Mouse (Mus musculus) forebrain, postnatal 0 days (tissue): ENCODE measurements at regions not wholly inside any gene's neighbourhood (a gene's known extent, or its start where the extent isn't known, plus 50 kb on each side); places are given as distances from the start of the nearest gene placed in this dataset.
A peak's percentile ranks its signal among the peaks of the same experiment; 100 is the strongest.

Experiments
- ATAC-seq: fragments of 200-750 bp; cut with Nextera tagmentation; 2 replicates; pipeline ENCODE4 v1.8.0; 2017; ENCODE audit warnings: mild to moderate bottlenecking, moderate library complexity
- DNase-seq: peaks from one replicate; pipeline ENCODE4 v3.0.0-alpha.2; 2015
- H3K27ac ChIP-seq: fragments of 300-500 bp; sonication (generic); 2 replicates; pipeline ENCODE4 v1.5.1; 2014; ENCODE audit warnings: low read depth, mild to moderate bottlenecking, antibody characterized with exemption, low read length, moderate library complexity, mixed read lengths
- H3K27me3 ChIP-seq: fragments of 300-500 bp; sonication (generic); 2 replicates; pipeline ENCODE4 v1.6.1; 2014; ENCODE audit warnings: mild to moderate bottlenecking, low read length, mixed read lengths; ENCODE audit not compliant: insufficient read depth
- H3K36me3 ChIP-seq: fragments of 300-500 bp; sonication (generic); 2 replicates; pipeline ENCODE4 v1.6.1; 2014; ENCODE audit warnings: mild to moderate bottlenecking, moderate library complexity; ENCODE audit not compliant: insufficient read depth
- H3K4me1 ChIP-seq: fragments of 300-500 bp; sonication (generic); 2 replicates; pipeline ENCODE4 v1.6.1; 2014; ENCODE audit warnings: antibody characterized with exemption; ENCODE audit not compliant: insufficient read depth
- H3K4me2 ChIP-seq: fragments of 300-500 bp; sonication (generic); 2 replicates; pipeline ENCODE4 v1.6.1; 2014; ENCODE audit warnings: low read depth, mild to moderate bottlenecking, moderate library complexity
- H3K4me3 ChIP-seq: fragments of 300-500 bp; sonication (generic); 2 replicates; pipeline ENCODE4 v1.5.1; 2014; ENCODE audit warnings: low read depth, low read length, mixed read lengths
- H3K9ac ChIP-seq: fragments of 300-500 bp; sonication (generic); 2 replicates; pipeline ENCODE4 v1.6.1; 2014; ENCODE audit warnings: mild to moderate bottlenecking
- H3K9me3 ChIP-seq: fragments of 300-500 bp; sonication (generic); 2 replicates; pipeline ENCODE4 v1.6.1; 2016; ENCODE audit warnings: low read length
- CTCF ChIP-seq: sonication (generic); IDR thresholded peaks from 2 replicates; pipeline ENCODE4 v1.5.1; 2016; ENCODE audit warnings: antibody characterized with exemption, control low read depth, low read depth
- WGBS: fragments of 180-500 bp; shearing (Covaris S2); extraction: QIAGEN DNeasy Blood & Tissue Kit; methylation state at CpG from one replicate; pipeline ENCODE4 v1.1.7; 2014; 5-methylcytosine and 5-hydroxymethylcytosine counted together

GRCm38 (mm10) chr14:28720545-28720944 lies 216.0 kb downstream of the Wnt5a start:
- ATAC-seq, result no peak
- no peak overlapping the region for H3K9ac ChIP-seq
- no peak overlapping the region for H3K4me2 ChIP-seq
- H3K27me3 ChIP-seq, result no peaks in the 10 kb centered on the region
- TF ChIP-seq CTCF, result no peak
- H3K4me3 ChIP-seq, result no peak overlapping the region
- no peak overlapping the region for H3K27ac ChIP-seq
- H3K9me3 ChIP-seq, result no peaks in the 10 kb centered on the region
- 97% methylated on average over 3 of the region's 3 CpGs for WGBS
- no peak for DNase-seq
- H3K36me3 ChIP-seq, result no peaks in the 10 kb centered on the region
- H3K4me1 ChIP-seq, result no peaks in the 10 kb centered on the region

- ATAC-seq (no peak), DNase-seq (no peak)
- Histone ChIP-seq H3K4me1 (no peaks in the 10 kb centered on the region), H3K27me3 (no peaks in the 10 kb centered on the region), H3K4me3 (no peak overlapping the region), H3K9me3 (no peaks in the 10 kb centered on the region), H3K36me3 (no peaks in the 10 kb centered on the region), H3K9ac (no peak overlapping the region), H3K27ac (no peak overlapping the region), H3K4me2 (no peak overlapping the region)
- TF ChIP-seq CTCF, result no peak
- WGBS, result 82% methylated on average over 4 of the region's 4 CpGs
Observed at GRCm38 (mm10) chr14:28725666-28726065, 221.1 kb downstream of the Wnt5a start.

DNA sequence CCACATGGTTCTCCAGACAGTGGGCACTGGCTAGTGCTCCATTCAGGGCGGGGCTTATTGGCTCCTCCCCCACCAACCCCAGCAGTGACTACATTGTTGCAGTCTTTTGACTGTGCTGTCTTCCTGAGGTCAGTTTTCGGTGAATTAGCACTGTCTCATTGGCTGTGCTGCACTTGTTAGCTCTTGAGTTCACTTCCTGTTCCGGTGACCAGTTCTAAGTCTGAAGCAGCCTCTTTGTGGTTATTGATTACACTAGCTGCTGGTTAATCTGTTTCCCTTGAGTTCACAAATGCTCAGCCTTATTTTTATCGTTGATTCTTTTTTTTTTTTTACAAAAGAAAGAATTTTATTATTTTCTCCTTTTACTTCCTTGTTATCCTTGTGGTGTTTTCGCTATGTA lies 228.9 kb downstream of the Wnt5a start:
- Histone ChIP-seq H3K9ac (no peak overlapping the region), H3K4me2 (no peak overlapping the region), H3K27me3 (no peaks in the 10 kb centered on the region), H3K36me3 (no peaks in the 10 kb centered on the region), H3K9me3 (no peaks in the 10 kb centered on the region), H3K4me1 (no peaks in the 10 kb centered on the region), H3K4me3 (no peak overlapping the region), H3K27ac (no peak overlapping the region)
- TF ChIP-seq CTCF, result no peak
- 67% methylated on average over 5 of the region's 5 CpGs for WGBS
- DNase-seq, result no peak
- ATAC-seq, result no peak

DNA sequence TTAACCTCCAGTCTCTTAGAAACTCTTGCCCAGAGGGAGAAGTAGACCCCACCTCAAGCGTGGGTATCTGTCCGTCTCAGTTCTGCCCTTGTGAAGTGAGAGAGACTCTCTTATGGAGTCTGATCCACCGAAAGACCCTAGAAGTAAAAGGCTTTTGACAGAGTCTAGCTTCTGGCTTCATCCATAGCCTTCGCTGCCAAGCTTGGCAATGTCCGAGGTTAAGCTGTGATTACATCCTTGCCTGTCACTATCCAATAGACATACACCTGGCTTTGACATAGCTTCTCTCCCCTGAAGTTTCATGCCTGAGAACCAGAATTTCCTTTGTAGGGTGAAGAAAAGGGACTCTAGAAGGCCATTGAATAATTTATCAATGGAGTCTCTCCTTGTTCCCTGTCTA lies 230.9 kb downstream of the Wnt5a start:
- no peak overlapping the region for H3K9ac ChIP-seq
- TF ChIP-seq CTCF, result no peak
- WGBS, result 88% methylated on average over 5 of the region's 5 CpGs
- H3K4me3 ChIP-seq, result no peak overlapping the region
- H3K4me2 ChIP-seq, result no peak overlapping the region
- DNase-seq, result no peak
- H3K36me3 ChIP-seq, result no peaks in the 10 kb centered on the region
- no peaks in the 10 kb centered on the region for H3K9me3 ChIP-seq
- ATAC-seq, result no peak
- no peaks in the 10 kb centered on the region for H3K27me3 ChIP-seq
- no peak overlapping the region for H3K27ac ChIP-seq
- H3K4me1 ChIP-seq, result no peaks in the 10 kb centered on the region

GRCm38 (mm10) chr14:28740076-28740475 lies 235.5 kb downstream of the Wnt5a start:
- Histone ChIP-seq H3K4me3 (no peak overlapping the region), H3K36me3 (no peaks in the 10 kb centered on the region), H3K9me3 (no peaks in the 10 kb centered on the region), H3K4me2 (no peak overlapping the region), H3K9ac (no peak overlapping the region), H3K4me1 (no peaks in the 10 kb centered on the region), H3K27ac (no peak overlapping the region), H3K27me3 (no peaks in the 10 kb centered on the region)
- TF ChIP-seq CTCF, result no peak
- DNase-seq (no peak), ATAC-seq (no peak)
- 85% methylated on average over 1 of the region's 1 CpGs for WGBS

DNA sequence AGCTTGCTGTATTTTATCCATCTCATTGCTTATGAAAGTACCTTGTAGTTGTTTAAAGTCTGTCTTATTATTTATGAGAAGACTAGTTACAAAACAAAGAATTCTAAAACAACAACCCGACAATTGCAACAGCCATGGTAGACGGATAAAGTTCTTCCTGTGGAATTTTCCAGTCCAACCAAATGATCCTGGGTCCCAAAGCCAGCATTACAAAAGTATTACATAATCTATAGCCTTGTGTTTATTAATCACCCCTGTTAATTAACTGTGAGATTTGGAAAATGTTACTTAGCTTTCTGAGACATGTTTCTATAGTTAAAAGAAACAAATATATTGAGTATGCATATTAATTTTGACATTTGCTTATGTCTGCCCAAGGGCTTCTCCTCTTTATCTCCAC lies 236.9 kb downstream of the Wnt5a start:
- DNase-seq (no peak), ATAC-seq (no peak)
- 76% methylated on average over 2 of the region's 2 CpGs for WGBS
- H3K27me3 ChIP-seq, result no peaks in the 10 kb centered on the region
- no peak overlapping the region for H3K27ac ChIP-seq
- H3K9me3 ChIP-seq, result no peaks in the 10 kb centered on the region
- H3K4me2 ChIP-seq, result no peak overlapping the region
- no peak overlapping the region for H3K4me3 ChIP-seq
- H3K4me1 ChIP-seq, result no peaks in the 10 kb centered on the region
- no peak overlapping the region for H3K9ac ChIP-seq
- TF ChIP-seq CTCF, result no peak
- H3K36me3 ChIP-seq, result no peaks in the 10 kb centered on the region

GRCm38 (mm10) chr14:28743673-28744072 lies 239.1 kb downstream of the Wnt5a start:
- DNase-seq (no peak), ATAC-seq (no peak)
- Histone ChIP-seq H3K9ac (no peak overlapping the region), H3K27ac (no peak overlapping the region), H3K4me1 (no peaks in the 10 kb centered on the region), H3K36me3 (no peaks in the 10 kb centered on the region), H3K4me2 (no peak overlapping the region), H3K27me3 (no peaks in the 10 kb centered on the region), H3K9me3 (no peaks in the 10 kb centered on the region), H3K4me3 (no peak overlapping the region)
- TF ChIP-seq CTCF, result no peak
- 86% methylated on average over 4 of the region's 4 CpGs for WGBS

DNA sequence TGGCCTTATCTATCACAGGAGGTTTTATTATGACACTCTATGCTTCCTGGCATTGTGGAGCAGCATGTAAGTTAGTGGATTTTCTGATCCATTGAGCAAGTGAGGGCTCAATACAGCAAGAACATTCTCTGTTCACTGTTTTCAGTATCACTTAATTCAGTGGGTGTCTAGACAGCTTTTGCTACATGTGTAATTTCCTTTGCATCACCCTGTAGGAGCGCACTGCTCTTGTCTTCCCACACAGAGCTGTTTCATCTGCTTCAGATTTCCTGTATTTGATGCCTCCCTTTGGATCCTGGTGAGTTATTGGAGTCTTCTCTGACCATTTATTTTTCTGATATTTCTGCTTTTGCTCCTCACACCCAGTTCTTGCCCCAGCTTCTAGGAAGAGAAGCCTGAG lies 245.8 kb downstream of the Wnt5a start:
- WGBS, result 79% methylated on average over 1 of the region's 1 CpGs
- Histone ChIP-seq H3K4me2 (no peak overlapping the region), H3K27me3 (no peaks in the 10 kb centered on the region), H3K4me1 (no peaks in the 10 kb centered on the region; the same call in 1 of the 2 replicates), H3K9ac (no peak overlapping the region), H3K36me3 (no peaks in the 10 kb centered on the region), H3K27ac (no peak overlapping the region), H3K9me3 (no peaks in the 10 kb centered on the region), H3K4me3 (no peak overlapping the region)
- no peak for TF ChIP-seq CTCF
- DNase-seq (no peak), ATAC-seq (peak; percentile 50; the same call in 1 of the 2 replicates)
